Comparison of ENCODE assay signal across 12 mouse cellular contexts in the genomic region with DNA sequence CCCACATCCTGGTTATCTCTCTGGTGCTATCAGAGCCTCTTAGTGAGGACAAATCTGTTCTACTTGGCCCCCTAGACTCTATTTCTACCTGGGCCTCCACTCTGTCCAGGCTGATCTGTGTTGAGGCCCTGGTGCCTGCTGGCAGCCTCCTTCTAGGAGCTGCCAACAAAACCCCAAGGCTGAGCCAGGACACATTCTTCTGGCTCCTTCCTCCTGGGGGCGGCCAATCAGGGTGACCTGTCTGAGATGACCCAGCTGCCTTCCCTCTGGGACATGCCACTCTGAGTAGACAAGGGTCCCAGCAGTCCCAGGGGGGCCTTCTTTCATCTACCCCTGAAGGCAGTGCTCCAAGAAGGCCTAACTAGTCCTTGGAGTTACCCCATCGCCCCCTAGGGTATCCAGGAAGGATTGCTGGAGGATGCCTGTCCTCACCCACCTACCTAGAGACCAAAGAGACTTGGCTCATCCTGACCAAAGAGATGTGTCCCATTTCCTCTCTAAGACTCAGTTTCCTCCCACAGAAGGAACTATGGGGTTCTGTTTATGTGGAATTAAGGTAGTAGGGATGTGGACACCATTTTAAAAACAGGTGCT. TPM values are rescaled to one million over a fixed set of nuclear protein-coding genes. Genes with fewer than 3 reads are reported as not detected.
DNase-seq lines count a peak whose midpoint lies in the region; ATAC-seq and TF ChIP-seq lines count a peak whose summit lies in the region.
"Had no signal": no experiment of that assay in that cellular context is flagged by ENCODE, and none has a peak within 500 bp of the region (broad histone marks: within the 10 kb centered on the region; RNA-seq: fewer than 3 reads in every experiment).

No protein-coding gene starts in this region.

- H3K9ac ChIP-seq in forebrain, postnatal 0 days, result no peak overlapping the region
- H3K9ac ChIP-seq in forebrain, embryonic 11.5 days (ENCODE audit: low read length), result no peak overlapping the region
- no peak overlapping the region for H3K9ac ChIP-seq in heart, embryonic 15.5 days
- H3K9ac ChIP-seq: limb, embryonic 15.5 days had no signal

- H3K4me3 ChIP-seq in forebrain, postnatal 0 days (ENCODE audit: low read depth, low read length), result no peak overlapping the region
- H3K4me3 ChIP-seq in forebrain, embryonic 11.5 days (ENCODE audit: low read depth, low read length), result no peak overlapping the region
- no peak overlapping the region for H3K4me3 ChIP-seq in spleen, adult 2 months (ENCODE audit: extremely low read depth, insufficient read depth, insufficient read length)
- H3K4me3 ChIP-seq in heart, embryonic 15.5 days, result no peak overlapping the region
- H3K4me3 ChIP-seq: forebrain, embryonic 10.5 days; limb, embryonic 15.5 days had no signal

- H3K4me2 ChIP-seq in forebrain, postnatal 0 days (ENCODE audit: low read depth), result no peak overlapping the region
- H3K4me2 ChIP-seq in forebrain, embryonic 11.5 days (ENCODE audit: low read depth, low read length, severe bottlenecking), result no peak overlapping the region
- H3K4me2 ChIP-seq in heart, embryonic 15.5 days, result no peak overlapping the region
- H3K4me2 ChIP-seq: limb, embryonic 15.5 days had no signal

- no peak for TF ChIP-seq POLR2A in spleen, adult 2 months (IDR thresholded peaks at IDR 0.05; ENCODE audit: low read depth, low read length)

- H3K36me3 ChIP-seq in forebrain, postnatal 0 days (ENCODE audit: insufficient read depth), result no peaks in the 10 kb centered on the region; the same call in 1 of the 2 replicates
- no peaks in the 10 kb centered on the region for H3K36me3 ChIP-seq in forebrain, embryonic 11.5 days (ENCODE audit: control insufficient read depth, insufficient read depth, low read length)
- H3K36me3 ChIP-seq in spleen, adult 2 months (ENCODE audit: control insufficient read depth, insufficient read depth, low read length), result peaks cover 6% of the 10 kb centered on the region
- no peaks in the 10 kb centered on the region for H3K36me3 ChIP-seq in heart, embryonic 15.5 days
- H3K36me3 ChIP-seq: forebrain, embryonic 10.5 days; limb, embryonic 15.5 days had no signal

- ATAC-seq in forebrain, postnatal 0 days, result no peak
- no peak for ATAC-seq in forebrain, embryonic 11.5 days (replicated peaks; ENCODE audit: low FRiP score)
- no peak for ATAC-seq in heart, embryonic 15.5 days (replicated peaks; ENCODE audit: insufficient number of reproducible peaks, insufficient read depth, low FRiP score, low read depth)
- ATAC-seq: inflammation-experienced regulatory T-cells, adult 6 months had no signal

- 0 out of 2 replicates have a peak overlapping the region, but pooled peaks have one; percentile 29 for H3K27ac ChIP-seq in forebrain, postnatal 0 days (ENCODE audit: low read depth, low read length)
- no peak overlapping the region for H3K27ac ChIP-seq in forebrain, embryonic 11.5 days (ENCODE audit: low read depth, low read length)
- peak overlapping the region; percentile 31 for H3K27ac ChIP-seq in spleen, adult 2 months (ENCODE audit: insufficient read depth, low read length)
- peak overlapping the region; percentile 96 for H3K27ac ChIP-seq in heart, embryonic 15.5 days
- H3K27ac ChIP-seq: forebrain, embryonic 10.5 days; limb, embryonic 15.5 days had no signal

- TF ChIP-seq CTCF in forebrain, postnatal 0 days (IDR thresholded peaks at IDR 0.05; ENCODE audit: low read depth), result peak; percentile 29; the same call in 1 of the 2 replicates
- TF ChIP-seq CTCF in spleen, adult 2 months (IDR thresholded peaks at IDR 0.05; ENCODE audit: extremely low read depth, insufficient read depth, insufficient read length, insufficient replicate concordance), result no peak; the same call in 1 of the 2 replicates

- H3K9me3 ChIP-seq in forebrain, postnatal 0 days (ENCODE audit: low read length), result no peaks in the 10 kb centered on the region
- no peaks in the 10 kb centered on the region for H3K9me3 ChIP-seq in forebrain, embryonic 11.5 days (ENCODE audit: control insufficient read depth, low read length)
- no peaks in the 10 kb centered on the region for H3K9me3 ChIP-seq in heart, embryonic 15.5 days (replicated peaks)
- H3K9me3 ChIP-seq: forebrain, embryonic 10.5 days; limb, embryonic 15.5 days had no signal

- WGBS in forebrain, postnatal 0 days, result 40% methylated on average over 2 of the region's 2 CpGs
- WGBS in forebrain, embryonic 11.5 days, result 49% methylated on average over 2 of the region's 2 CpGs
- WGBS in spleen, adult 2 months, result 47% methylated on average over 2 of the region's 2 CpGs
- WGBS in heart, embryonic 15.5 days, result 38% methylated on average over 2 of the region's 2 CpGs

- DNase-seq in forebrain, postnatal 0 days, result no peak
- no peak for DNase-seq in forebrain, embryonic 11.5 days (ENCODE audit: low spot score)
- no peak for DNase-seq in spleen, adult 2 months (ENCODE audit: low read depth in 1 of 2, low spot score in 2 of 2)
- DNase-seq in spleen, postnatal 10 days (ENCODE audit: low spot score in 2 of 2), result no peak
- DNase-seq in skeletal muscle tissue, adult 2 months (ENCODE audit: low read depth, low spot score), result peak; percentile 30
- DNase-seq in left cerebral cortex, adult 8-10 months (ENCODE audit: low spot score in 2 of 2), result no peak
- no peak for DNase-seq in layer of hippocampus, adult 8-10 months (ENCODE audit: low spot score in 2 of 2)
- DNase-seq: spleen, adult 18-20 months had no signal

- H3K4me1 ChIP-seq in forebrain, postnatal 0 days (ENCODE audit: insufficient read depth), result peaks cover 16% of the 10 kb centered on the region
- H3K4me1 ChIP-seq in forebrain, embryonic 11.5 days (replicated peaks; ENCODE audit: control insufficient read depth, insufficient read depth, low read length), result peaks cover 7% of the 10 kb centered on the region
- H3K4me1 ChIP-seq in spleen, adult 2 months (ENCODE audit: control insufficient read depth, insufficient read depth, insufficient read length), result peaks cover 58% of the 10 kb centered on the region
- peaks cover 50% of the 10 kb centered on the region for H3K4me1 ChIP-seq in heart, embryonic 15.5 days (replicated peaks)

- no peaks in the 10 kb centered on the region for H3K27me3 ChIP-seq in forebrain, postnatal 0 days (ENCODE audit: insufficient read depth, low read length)
- peaks cover 4% of the 10 kb centered on the region for H3K27me3 ChIP-seq in forebrain, embryonic 11.5 days (ENCODE audit: control insufficient read depth, insufficient read depth, low read length)
- no peaks in the 10 kb centered on the region for H3K27me3 ChIP-seq in spleen, adult 2 months (ENCODE audit: control insufficient read depth, insufficient read depth, low read length)
- no peaks in the 10 kb centered on the region for H3K27me3 ChIP-seq in heart, embryonic 15.5 days

RNA-seq across cellular contexts. Expression of gene Ykt6, which starts 47.6 kb away (rescaled TPM):
- total RNA-seq in forebrain, postnatal 0 days (2014; rRNA removed), result 181 and 195 TPM in 2 replicates
- 101 and 102 TPM in 2 replicates for polyA plus RNA-seq in forebrain, postnatal 0 days (2015; fragmentation: Nextera tagmentation; extraction: Ambion mirVana)
- polyA plus RNA-seq in forebrain, embryonic 11.5 days (2014; fragmentation: Nextera tagmentation; extraction: Ambion mirVana), result 25.5 and 27.2 TPM in 2 replicates
- polyA plus RNA-seq in spleen, adult 2 months (2012; rRNA removed), result 31.0 and 34.3 TPM in 2 replicates
- polyA plus RNA-seq in heart, embryonic 15.5 days (2015; fragmentation: Nextera tagmentation; extraction: Ambion mirVana), result 33.6 and 42.2 TPM in 2 replicates
- 10 to 100 TPM; 77.3 to 84.9 (median 82.7) TPM for total RNA-seq in left cerebral cortex, adult 8-10 months (2022)
- total RNA-seq in layer of hippocampus, adult 8-10 months (2022), result 10 to 100 TPM; 69.3 to 77.7 (median 72.5) TPM

RNA-seq across cellular contexts. Expression of gene Gck, which starts 53.3 kb away (rescaled TPM):
- total RNA-seq in forebrain, postnatal 0 days (2014; rRNA removed), result 8.6 and 12.9 TPM in 2 replicates
- 7.1 and 7.2 TPM in 2 replicates for polyA plus RNA-seq in forebrain, postnatal 0 days (2015; fragmentation: Nextera tagmentation; extraction: Ambion mirVana)
- 1.8 and 4.5 TPM in 2 replicates for polyA plus RNA-seq in forebrain, embryonic 11.5 days (2014; fragmentation: Nextera tagmentation; extraction: Ambion mirVana)
- 0.27 and 0.41 TPM in 2 replicates for polyA plus RNA-seq in spleen, adult 2 months (2012; rRNA removed)
- 0.72 and 2.0 TPM in 2 replicates for polyA plus RNA-seq in heart, embryonic 15.5 days (2015; fragmentation: Nextera tagmentation; extraction: Ambion mirVana)
- total RNA-seq in left cerebral cortex, adult 8-10 months (2022), result 1 to 10 TPM in 3 of 4 experiments, under 1 TPM in 1; 0.81 to 2.3 (median 1.2) TPM
- 1 to 10 TPM; 2.6 to 3.7 (median 3.5) TPM for total RNA-seq in layer of hippocampus, adult 8-10 months (2022)
- polyA plus RNA-seq: inflammation-experienced regulatory T-cells, adult 6 months had no signal
